Mouse (Mus musculus) frontal cortex, adult (tissue): Measurements from ENCODE around the gene Rpp25l.
"Not testable (repeated sequence)": the region's sequence is repeated elsewhere in the genome, so short reads cannot be mapped to it uniquely, and the experiment has no call there.

ENCODE experiments used
- ATAC-seq: cut with Nextera tagmentation; 2 replicates; pipeline ENCODE4 v1.9.2; 2017; ENCODE audit warnings: mild to moderate bottlenecking, moderate library complexity, mixed read lengths; ENCODE audit not compliant: low TSS enrichment

Gene Rpp25l

GRCm38 (mm10) chr4:41737602-41738255 is 24.4 kb upstream of the Rpp25l start:
- ATAC-seq, result peak; percentile 62

- no peak for ATAC-seq
These were observed 17.9 kb upstream of the Rpp25l start, which contains the start of gene Arid3c for GRCm38 (mm10) chr4:41731052-41731765. Arid3c (minus strand) TSS chr4:41731142.

GRCm38 (mm10) chr4:41726826-41727621 is 13.7 kb upstream of the Rpp25l start:
- peak; percentile 42; the same call in 1 of the 2 replicates for ATAC-seq

GRCm38 (mm10) chr4:41722918-41723351 is 9.6 kb upstream of the Rpp25l start, which contains the start of gene Dctn3:
Dctn3 (minus strand) TSS chr4:41723170.
- ATAC-seq, result peak; percentile 97

GRCm38 (mm10) chr4:41716834-41717233 is 3.5 kb upstream of the Rpp25l start:
- ATAC-seq, result no peak

GRCm38 (mm10) chr4:41715596-41715995 is 2.3 kb upstream of the Rpp25l start:
- no peak for ATAC-seq

GRCm38 (mm10) chr4:41715082-41715481 is 1.7 kb upstream of the Rpp25l start:
- ATAC-seq, result no peak

- ATAC-seq, result peak; percentile 55
These were observed 942 bp upstream of the Rpp25l start for GRCm38 (mm10) chr4:41714276-41714675.

- peak; percentile 0; the same call in 1 of the 2 replicates for ATAC-seq
These were observed 725 bp downstream of the Rpp25l start for GRCm38 (mm10) chr4:41712421-41713196.

GRCm38 (mm10) chr4:41711705-41712375 is 1.5 kb downstream of the Rpp25l start:
- no peak for ATAC-seq

GRCm38 (mm10) chr4:41710229-41710628 is 3.1 kb downstream of the Rpp25l start:
- ATAC-seq, result no peak

- 0 out of 2 replicates have a peak, but pooled peaks have one; percentile 21 for ATAC-seq
These were observed 5.1 kb downstream of the Rpp25l start for GRCm38 (mm10) chr4:41708192-41708745.

GRCm38 (mm10) chr4:41707011-41707535 is 6.3 kb downstream of the Rpp25l start:
- ATAC-seq, result peak; percentile 72

- ATAC-seq, result no peak
These were observed 7.2 kb downstream of the Rpp25l start for GRCm38 (mm10) chr4:41705922-41706754.

- ATAC-seq, result no peak
These were observed 8.7 kb downstream of the Rpp25l start for GRCm38 (mm10) chr4:41704651-41705050.

GRCm38 (mm10) chr4:41702226-41702625 is 11.1 kb downstream of the Rpp25l start:
- ATAC-seq, result not testable (repeated sequence)

GRCm38 (mm10) chr4:41700224-41700623 is 13.1 kb downstream of the Rpp25l start:
- ATAC-seq, result not testable (repeated sequence)

GRCm38 (mm10) chr4:41699783-41700182 is 13.6 kb downstream of the Rpp25l start, which contains the start of gene Il11ra1:
Il11ra1 (plus strand) TSS chr4:41699989.
- ATAC-seq, result not testable (repeated sequence)

GRCm38 (mm10) chr4:41698421-41699016 is 14.8 kb downstream of the Rpp25l start:
- ATAC-seq, result not testable (repeated sequence)
